Mouse (Mus musculus) heart, postnatal 25 days (tissue): ENCODE data around the gene Zfp110. TPM values are rescaled to one million over a fixed set of nuclear protein-coding genes. Genes with fewer than 3 reads are reported as not detected.
A peak's percentile ranks its signal among the peaks of the same experiment; 100 is the strongest.
"Not testable (repeated sequence)": the region's sequence is repeated elsewhere in the genome, so short reads cannot be mapped to it uniquely, and the experiment has no call there.

ENCODE experiments used
- DNase-seq: peaks from one replicate; pipeline ENCODE4 v3.0.0; 2022; ENCODE audit warnings: low spot score
- intact Hi-C: fragments of 180-260 bp; cut with DNase I; formaldehyde crosslinking; loops from one replicate; pipeline ENCODE4 v1.15.1; 2025
- total RNA-seq, 2 experiments: library from RNA; stranded (reverse); gene quantifications; 2 replicates each; pipeline ENCODE4 v1.2.3; 2021

Zfp110 gene
- 10 to 100 TPM; 14.1 to 16.3 TPM for total RNA-seq

GRCm38 (mm10) chr7:12834162-12835120, at the start of gene Zfp110:
Gene Zfp110, plus strand, starts transcription at chr7:12834761.
- DNase-seq, result peak; percentile 84
- intact Hi-C loops, result loop anchor here (2.0 to 5.0 kb wide), 3 partner anchors 16 to 357 kb away; partner anchors contain the start of genes Zfp128, Zfp329 and Zfp606

GRCm38 (mm10) chr7:12787333-12787732, 47.2 kb upstream of the Zfp110 start:
- intact Hi-C loops, result no loop called here
- DNase-seq, result no peak

GRCm38 (mm10) chr7:12788025-12788424, 46.5 kb upstream of the Zfp110 start:
- intact Hi-C loops, result no loop called here
- no peak for DNase-seq

GRCm38 (mm10) chr7:12792624-12793023, 41.9 kb upstream of the Zfp110 start:
- intact Hi-C loops, result loop anchor here (10.0 kb wide), 1 partner anchor 52 kb away; no protein-coding TSS in a partner anchor
- DNase-seq, result not testable (repeated sequence)

- intact Hi-C loops, result loop anchor here (10.0 kb wide), 1 partner anchor 47 kb away; no protein-coding TSS in a partner anchor
- DNase-seq, result no peak
Measured at GRCm38 (mm10) chr7:12797971-12798370, 36.6 kb upstream of the Zfp110 start.

GRCm38 (mm10) chr7:12799554-12799953, 35.0 kb upstream of the Zfp110 start:
- intact Hi-C loops, result loop anchor here (10.0 kb wide), 1 partner anchor 45 kb away; no protein-coding TSS in a partner anchor
- no peak for DNase-seq

GRCm38 (mm10) chr7:12802866-12803726, 31.5 kb upstream of the Zfp110 start, which contains the start of gene Zscan18:
Gene Zscan18, minus strand, starts transcription at chr7:12803635.
- DNase-seq, result peak; percentile 51
- intact Hi-C loops, result loop anchor here (2.0 to 10.0 kb wide), 2 partner anchors 16 to 172 kb away; partner anchors contain the start of genes Zfp329 and Zfp446

GRCm38 (mm10) chr7:12803727-12804071, 30.9 kb upstream of the Zfp110 start:
- DNase-seq, result no peak
- intact Hi-C loops, result loop anchor here (2.0 to 10.0 kb wide), 2 partner anchors 15 to 171 kb away; partner anchors contain the start of genes Zfp329 and Zfp446

- intact Hi-C loops, result no loop called here
- no peak for DNase-seq
Measured at GRCm38 (mm10) chr7:12815566-12815965, 19.0 kb upstream of the Zfp110 start.

- intact Hi-C loops, result loop anchor here (2.0 kb wide), 2 partner anchors 16 kb away; partner anchors contain the start of genes Zfp110 and Zscan18
- peak; percentile 82 for DNase-seq
Measured at GRCm38 (mm10) chr7:12818521-12819295, 15.9 kb upstream of the Zfp110 start, which contains the start of gene Zfp329. Gene Zfp329, minus strand, starts transcription at chr7:12818858.

GRCm38 (mm10) chr7:12835193-12835671, 671 bp downstream of the Zfp110 start:
- intact Hi-C loops, result loop anchor here (2.0 to 5.0 kb wide), 2 partner anchors 16 to 47 kb away; partner anchors contain the start of genes Zfp128 and Zfp329
- no peak for DNase-seq

- DNase-seq, result no peak
- intact Hi-C loops, result loop anchor here (2.0 to 5.0 kb wide), 2 partner anchors 17 to 47 kb away; partner anchors contain the start of genes Zfp128 and Zfp329
Measured at GRCm38 (mm10) chr7:12835779-12836178, 1.2 kb downstream of the Zfp110 start.

GRCm38 (mm10) chr7:12874301-12874700, 39.7 kb downstream of the Zfp110 start:
- DNase-seq, result no peak
- intact Hi-C loops, result no loop called here

GRCm38 (mm10) chr7:12880036-12880435, 45.5 kb downstream of the Zfp110 start:
- intact Hi-C loops, result loop anchor here (5.0 kb wide), 1 partner anchor 43 kb away; no protein-coding TSS in a partner anchor
- no peak for DNase-seq

- DNase-seq, result not testable (repeated sequence)
- intact Hi-C loops, result loop anchor here (5.0 kb wide), 1 partner anchor 43 kb away; no protein-coding TSS in a partner anchor
Measured at GRCm38 (mm10) chr7:12880497-12880896, 45.9 kb downstream of the Zfp110 start.

GRCm38 (mm10) chr7:12880911-12881660, 46.5 kb downstream of the Zfp110 start, which contains the start of gene Zfp128:
Gene Zfp128, plus strand, starts transcription at chr7:12881177.
- DNase-seq, result peak; percentile 91
- intact Hi-C loops, result loop anchor here (5.0 kb wide), 1 partner anchor 44 kb away; no protein-coding TSS in a partner anchor

- intact Hi-C loops, result no loop called here
- no peak for DNase-seq
Measured at GRCm38 (mm10) chr7:12886563-12887266, 52.2 kb downstream of the Zfp110 start.
